14 mouse cellular contexts compared by ENCODE assay signal in the genomic region with DNA sequence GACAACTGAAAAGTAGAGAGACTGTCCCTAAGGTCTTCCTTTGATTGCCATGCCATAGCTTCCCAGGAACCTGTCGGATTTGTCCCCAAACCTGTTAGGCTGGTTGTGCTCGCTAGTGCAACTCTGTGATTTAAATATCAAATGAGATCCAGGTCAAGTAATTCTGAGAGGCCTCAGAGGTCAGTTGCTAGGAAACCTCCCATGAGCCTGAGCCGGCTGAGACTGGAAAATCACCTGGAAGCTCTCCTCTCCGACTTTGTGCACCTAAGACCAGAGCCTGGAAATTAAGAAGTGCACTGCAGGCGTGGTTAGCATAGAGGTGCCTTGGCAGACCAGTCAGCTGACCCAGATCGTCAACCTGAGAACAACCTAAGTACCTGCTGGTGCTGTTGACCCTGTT. TPM values are rescaled to one million over a fixed set of nuclear protein-coding genes. Genes with fewer than 3 reads are reported as not detected.
DNase-seq lines count a peak whose midpoint lies in the region; ATAC-seq and TF ChIP-seq lines count a peak whose summit lies in the region.
"Had no signal": no experiment of that assay in that cellular context is flagged by ENCODE, and none has a peak within 500 bp of the region (broad histone marks: within the 10 kb centered on the region; RNA-seq: fewer than 3 reads in every experiment).

No protein-coding gene starts in this region.

- H3K4me1 ChIP-seq in kidney, postnatal 0 days (replicated peaks; ENCODE audit: insufficient read depth, low read length) = no peaks in the 10 kb centered on the region

- no peaks in the 10 kb centered on the region for H3K9me3 ChIP-seq in kidney, postnatal 0 days (replicated peaks; ENCODE audit: low read length)

- peak; percentile 72 for ATAC-seq in kidney, postnatal 0 days (replicated peaks; ENCODE audit: low FRiP score, low read depth)
- no peak for ATAC-seq in cerebellum, adult (ENCODE audit: insufficient number of reproducible peaks, low FRiP score, low TSS enrichment)

- TF ChIP-seq CTCF in kidney, postnatal 0 days (IDR thresholded peaks at IDR 0.05; ENCODE audit: low read depth) = no peak

- H3K27ac ChIP-seq in kidney, postnatal 0 days = peak overlapping the region; percentile 78
- H3K27ac ChIP-seq: forebrain, embryonic 12.5 days had no signal

- H3K9ac ChIP-seq in kidney, postnatal 0 days (ENCODE audit: low read depth, low read length) = no peak overlapping the region
- H3K9ac ChIP-seq: forebrain, embryonic 12.5 days had no signal

- H3K27me3 ChIP-seq in kidney, postnatal 0 days (ENCODE audit: insufficient read depth, low read length) = no peaks in the 10 kb centered on the region
- H3K27me3 ChIP-seq: forebrain, embryonic 12.5 days had no signal

- H3K4me2 ChIP-seq in kidney, postnatal 0 days (ENCODE audit: low read length) = no peak overlapping the region
- H3K4me2 ChIP-seq: forebrain, embryonic 12.5 days had no signal

- no peak overlapping the region for H3K4me3 ChIP-seq in kidney, postnatal 0 days (replicated peaks; ENCODE audit: low read depth, low read length)
- H3K4me3 ChIP-seq: forebrain, embryonic 12.5 days had no signal

- DNase-seq in ES-CJ7 (ENCODE audit: low read depth, low spot score) (peak; percentile 40), MN1 (ENCODE audit: low spot score) (no peak)
- DNase-seq in fat pad, adult 2 months (ENCODE audit: extremely low read depth, low read depth, low spot score) = peak; percentile 54
- peak; percentile 54 for DNase-seq in kidney, postnatal 0 days (ENCODE audit: low spot score)
- DNase-seq in lung, postnatal 10 days = peak; percentile 63
- no peak for DNase-seq in layer of hippocampus, adult 18-20 months (ENCODE audit: low spot score in 2 of 2)
- DNase-seq in retina, postnatal 1 day = no peak
- DNase-seq: embryo, embryonic 11 days; gastrocnemius, postnatal 10 days; left cerebral cortex, postnatal 4 days; right cerebral cortex, postnatal 25 days had no signal

- H3K36me3 ChIP-seq in kidney, postnatal 0 days (ENCODE audit: insufficient read depth, low read length) = 0 out of 2 replicates have a peak, but pooled peaks cover 3% of the 10 kb centered on the region
- H3K36me3 ChIP-seq: forebrain, embryonic 12.5 days had no signal

- 52% methylated on average over 6 of the region's 6 CpGs for WGBS in kidney, postnatal 0 days

RNA-seq across cellular contexts. Expression of a gene that starts 41.0 kb away (rescaled TPM):
- 18.3 and 18.5 TPM in 2 replicates for polyA plus RNA-seq in kidney, postnatal 0 days (2015; fragmentation: Nextera tagmentation; extraction: Ambion mirVana)
- under 1 TPM in 1 of 2 experiments, not detected in 1; 0.13 TPM for total RNA-seq in layer of hippocampus, adult 18-20 months (2021)
- total RNA-seq: gastrocnemius, postnatal 10 days had no signal
- polyA plus RNA-seq: heart, postnatal 0 days had no signal

Comparison
In these comparisons a context has a peak if more than half of its experiments do, and no peak if none do; other contexts are left out.
1. DNase-seq: peak in ES-CJ7 (single experiment), fat pad, adult 2 months (single experiment), kidney, postnatal 0 days (single experiment) and lung, postnatal 10 days (single experiment); none in layer of hippocampus, adult 18-20 months (0 of 2), MN1 (single experiment) and retina, postnatal 1 day (single experiment).